Mouse (Mus musculus) activated CD4-positive, CD25-positive, alpha-beta regulatory T cell, adult 4 months (primary cell): Measurements from ENCODE around the gene Olfr574. TPM values are rescaled to one million over a fixed set of nuclear protein-coding genes. Genes with fewer than 3 reads are reported as not detected.

Experiments used
- ATAC-seq: one replicate; pipeline ENCODE4 v1.8.0; 2017
- polyA plus RNA-seq, 2 experiments: library from polyadenylated mRNA; unstranded; fragments of 100-300 nt; shearing (Covaris generic); gene quantifications; one replicate each; pipeline ENCODE4 v1.2.1; 2017

The Olfr574 gene
- polyA plus RNA-seq: not detected

- no peak for ATAC-seq
These were observed at the start of gene Olfr574 for GRCm38 (mm10) chr7:102948167-102948566. TSS of gene Olfr574 (plus strand) at chr7:102948467.

- ATAC-seq: no peak
These were observed 33.0 kb upstream of the Olfr574 start for GRCm38 (mm10) chr7:102915261-102915660.

- no peak for ATAC-seq
These were observed 31.9 kb upstream of the Olfr574 start for GRCm38 (mm10) chr7:102916405-102916804.

GRCm38 (mm10) chr7:102917032-102917875 lies 31.0 kb upstream of the Olfr574 start, which contains the start of gene Olfr571:
TSS of gene Olfr571 (minus strand) at chr7:102917536.
- no peak for ATAC-seq

DNA sequence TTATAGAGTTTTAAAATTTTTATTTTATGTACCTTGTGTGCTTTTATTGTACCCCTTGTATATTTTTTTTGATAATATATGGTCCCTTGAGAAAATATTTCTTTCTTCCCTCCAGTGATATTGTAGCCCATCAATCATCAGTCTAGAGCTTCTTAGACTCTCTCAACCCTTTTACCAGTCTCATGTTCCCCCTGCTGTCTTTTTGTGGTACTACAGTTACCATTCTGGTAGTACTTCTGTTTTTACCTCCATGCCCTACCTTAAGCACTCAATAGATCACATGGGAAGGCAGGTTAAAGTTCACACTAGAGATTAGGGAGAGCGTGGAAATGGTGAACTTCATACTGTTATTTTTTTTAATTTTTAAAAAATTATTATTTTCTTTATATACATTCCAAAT lies 28.6 kb upstream of the Olfr574 start:
- no peak for ATAC-seq

GRCm38 (mm10) chr7:102924109-102924508 lies 24.2 kb upstream of the Olfr574 start, which contains the start of gene Olfr572:
TSS of gene Olfr572 (plus strand) at chr7:102924409.
- ATAC-seq: no peak

DNA sequence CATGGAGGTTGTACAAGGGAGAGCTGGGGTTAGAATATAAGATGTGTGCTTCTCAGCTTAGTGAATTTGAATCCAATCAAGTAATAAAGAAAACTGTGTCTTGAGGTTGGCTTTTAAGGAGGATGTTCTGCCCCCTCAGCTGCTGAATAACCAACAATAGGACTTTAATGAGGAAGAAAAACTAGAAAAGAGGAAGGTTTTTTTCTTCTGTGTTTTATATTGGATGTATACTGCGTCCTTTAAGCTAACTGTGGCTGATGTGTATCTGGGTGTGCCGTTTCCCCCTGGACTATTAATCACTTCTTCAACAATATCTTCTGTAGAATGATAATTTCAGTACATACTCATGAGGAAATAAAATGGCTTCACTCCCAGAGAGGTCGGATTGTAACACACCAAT lies 21.2 kb upstream of the Olfr574 start:
- ATAC-seq: no peak

- no peak for ATAC-seq
These were observed 5.8 kb upstream of the Olfr574 start, which contains the start of gene Olfr573-ps1 for GRCm38 (mm10) chr7:102942475-102942874. TSS of gene Olfr573-ps1 (minus strand) at chr7:102942575.

DNA sequence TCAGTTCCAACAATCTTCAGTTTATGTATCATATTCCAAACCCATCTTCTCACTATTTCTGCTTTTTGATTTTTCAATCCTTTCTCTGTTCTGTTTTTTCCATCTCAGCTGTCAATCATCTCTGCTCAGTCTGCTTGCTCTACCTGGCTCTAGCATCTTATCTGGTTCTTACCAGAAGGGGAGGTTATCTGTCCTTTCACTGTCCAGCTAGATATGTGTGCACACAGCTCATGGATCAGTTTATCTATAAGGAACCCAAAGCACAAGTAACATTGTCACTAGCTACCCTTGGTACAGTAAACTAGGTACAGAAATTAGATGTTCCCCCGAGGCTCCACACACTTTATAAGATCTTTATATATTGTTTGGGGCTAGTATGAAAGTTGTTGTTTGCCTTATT lies 4.8 kb upstream of the Olfr574 start:
- ATAC-seq: no peak

DNA sequence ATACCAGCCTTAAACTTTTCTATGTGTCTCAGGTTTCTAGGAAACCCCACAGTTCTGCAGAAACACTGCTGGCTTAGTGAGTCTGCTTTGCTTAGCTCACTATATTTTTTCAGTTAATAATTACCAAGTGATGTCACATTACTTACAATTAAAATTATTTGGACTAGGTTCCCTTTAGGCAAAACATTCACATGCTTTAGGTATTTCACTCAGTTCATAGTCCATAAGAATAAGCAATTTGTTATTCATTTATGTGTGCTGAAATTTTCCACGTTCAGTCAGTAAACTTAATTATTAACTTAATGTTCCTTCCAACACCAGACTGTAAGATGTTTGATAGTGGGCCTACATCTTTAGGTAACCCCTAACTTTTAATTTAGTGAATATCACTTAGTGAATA lies 2.5 kb downstream of the Olfr574 start:
- no peak for ATAC-seq

DNA sequence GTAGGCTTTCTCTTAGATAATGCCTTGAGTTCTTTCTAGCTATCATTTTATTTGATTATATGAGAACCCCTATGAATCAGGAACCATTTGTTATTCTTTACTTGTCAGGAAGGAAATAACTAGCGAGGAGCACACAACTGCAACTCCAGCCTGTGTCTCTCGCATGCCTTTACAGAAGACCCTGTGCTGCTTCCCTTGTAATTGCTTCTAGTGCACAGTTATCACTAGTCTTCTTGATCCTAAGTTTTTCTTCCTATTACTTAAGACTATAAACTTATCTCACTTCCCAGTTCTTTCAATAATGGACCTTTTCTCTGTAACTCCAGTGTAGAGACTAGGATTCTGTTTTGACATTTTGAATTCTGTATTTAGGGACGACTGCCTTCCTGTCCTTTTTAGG lies 9.9 kb downstream of the Olfr574 start:
- ATAC-seq: no peak

- ATAC-seq: no peak
These were observed 10.3 kb downstream of the Olfr574 start, which contains the start of gene Olfr575 for GRCm38 (mm10) chr7:102958593-102958992. TSS of gene Olfr575 (minus strand) at chr7:102958775.

- no peak for ATAC-seq
These were observed 14.1 kb downstream of the Olfr574 start, which contains the start of gene Olfr576 for GRCm38 (mm10) chr7:102962360-102962759. TSS of gene Olfr576 (plus strand) at chr7:102962660.

- ATAC-seq: no peak
These were observed 26.1 kb downstream of the Olfr574 start for GRCm38 (mm10) chr7:102974399-102974798.

DNA sequence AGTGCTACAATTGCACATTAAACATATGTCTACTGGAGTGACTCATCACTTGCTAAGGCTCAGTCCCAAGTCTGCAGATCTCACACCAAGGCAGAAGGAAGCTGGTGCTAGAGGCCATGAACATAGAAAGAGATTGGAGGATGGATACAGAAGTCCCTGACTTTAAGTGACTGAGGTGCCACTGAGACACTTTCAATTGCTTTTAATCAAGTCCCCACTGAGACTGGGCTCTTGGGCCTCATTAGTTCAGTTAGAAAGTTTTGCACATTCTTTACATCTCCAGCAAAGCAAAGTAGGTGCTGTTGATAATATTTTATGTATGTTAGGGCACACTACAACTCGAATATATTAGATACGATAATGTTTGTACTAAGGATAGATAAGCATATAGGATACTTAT lies 27.6 kb downstream of the Olfr574 start, which contains the start of gene Olfr577:
TSS of gene Olfr577 (minus strand) at position 101 of the 400 bp plus-strand sequence.
- no peak for ATAC-seq

GRCm38 (mm10) chr7:102989224-102989623 lies 41.0 kb downstream of the Olfr574 start, which contains the start of gene Olfr578:
TSS of gene Olfr578 (minus strand) at chr7:102989324.
- no peak for ATAC-seq

Other genes starting within 250 kb of the Olfr574 start
- not detected for gene Olfr558, start 246.3 kb upstream of the Olfr574 start, polyA plus RNA-seq
- not detected for gene Olfr33, start 229.4 kb upstream of the Olfr574 start, polyA plus RNA-seq
- not detected for gene Olfr559, start 221.0 kb upstream of the Olfr574 start, polyA plus RNA-seq
- not detected for gene Olfr560, start 189.1 kb upstream of the Olfr574 start, polyA plus RNA-seq
- not detected for gene Olfr78, start 189.0 kb upstream of the Olfr574 start, polyA plus RNA-seq
- gene Olfr561, start 177.2 kb upstream of the Olfr574 start, polyA plus RNA-seq: not detected
- gene Olfr564, start 145.0 kb upstream of the Olfr574 start, polyA plus RNA-seq: not detected
- under 1 TPM in 1 of 2 experiments, not detected in 1; 0.16 TPM for gene Olfr566, start 89.7 kb upstream of the Olfr574 start, polyA plus RNA-seq
- gene Olfr568, start 71.3 kb upstream of the Olfr574 start, polyA plus RNA-seq: not detected
- not detected for gene Olfr569, start 57.6 kb upstream of the Olfr574 start, polyA plus RNA-seq
- gene Olfr570, start 53.9 kb upstream of the Olfr574 start, polyA plus RNA-seq: not detected
- gene Olfr571, start 30.9 kb upstream of the Olfr574 start, polyA plus RNA-seq: not detected
- gene Olfr572, start 24.1 kb upstream of the Olfr574 start, polyA plus RNA-seq: not detected
- gene Olfr573-ps1, start 5.9 kb upstream of the Olfr574 start, polyA plus RNA-seq: not detected
- gene Olfr575, start 10.3 kb downstream of the Olfr574 start, polyA plus RNA-seq: not detected
- not detected for gene Olfr576, start 14.2 kb downstream of the Olfr574 start, polyA plus RNA-seq
- not detected for gene Olfr577, start 27.5 kb downstream of the Olfr574 start, polyA plus RNA-seq
- not detected for gene Olfr578, start 40.9 kb downstream of the Olfr574 start, polyA plus RNA-seq
- not detected for gene Olfr582, start 89.6 kb downstream of the Olfr574 start, polyA plus RNA-seq
- not detected for gene Olfr583, start 102.8 kb downstream of the Olfr574 start, polyA plus RNA-seq
- not detected for gene Olfr584, start 133.4 kb downstream of the Olfr574 start, polyA plus RNA-seq
- gene Olfr585, start 149.3 kb downstream of the Olfr574 start, polyA plus RNA-seq: not detected
- not detected for gene Olfr586, start 177.2 kb downstream of the Olfr574 start, polyA plus RNA-seq
- gene Olfr588-ps1, start 192.4 kb downstream of the Olfr574 start, polyA plus RNA-seq: under 1 TPM in 1 of 2 experiments, not detected in 1; 0.07 TPM
- gene Olfr589, start 207.9 kb downstream of the Olfr574 start, polyA plus RNA-seq: not detected
- under 1 TPM in 1 of 2 experiments, not detected in 1; 0.09 TPM for gene Olfr591, start 229.9 kb downstream of the Olfr574 start, polyA plus RNA-seq
- gene Olfr592, start 236.3 kb downstream of the Olfr574 start, polyA plus RNA-seq: not detected